Mouse (Mus musculus): ENCODE measurements around the gene Slc9a3r1.

Slc9a3r1 gene

DNA sequence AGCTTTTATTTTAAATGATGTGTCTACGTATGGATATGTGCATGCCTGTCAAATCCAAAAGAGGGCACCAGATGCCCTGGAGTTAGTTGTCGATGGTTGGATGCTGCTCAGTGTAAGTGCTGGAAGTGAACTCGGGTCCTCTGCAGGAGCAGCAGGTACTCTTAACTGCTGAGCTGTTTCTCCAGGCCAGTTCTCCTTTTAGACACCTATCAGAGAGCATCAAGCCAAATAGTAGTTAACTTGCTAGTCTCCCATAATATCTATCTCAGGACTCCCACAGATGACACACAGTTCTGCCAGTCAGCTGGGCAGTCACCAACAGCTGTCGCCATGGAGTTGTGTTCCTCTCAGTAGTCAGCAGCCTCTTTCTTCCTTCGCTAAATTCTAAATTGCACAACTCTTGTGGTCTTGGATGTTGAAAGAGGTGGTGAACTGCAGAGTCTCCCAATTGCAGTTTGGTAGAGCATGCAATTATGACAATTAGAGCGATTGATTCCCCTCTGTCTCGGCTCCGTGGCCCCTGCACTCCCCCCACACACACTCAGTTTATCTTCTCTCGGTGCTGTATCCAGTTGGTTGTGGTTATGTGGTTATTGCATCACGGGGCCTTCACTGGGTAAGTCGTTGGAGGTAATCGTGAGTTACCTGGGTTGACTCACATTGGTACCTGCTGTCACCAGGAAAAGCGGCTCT, 25.5 kb downstream of the Slc9a3r1 start:
- no peak for DNase-seq (ENCODE audit: low spot score in 2 of 2)

GRCm38 (mm10) chr11:115189304-115189703, 26.2 kb downstream of the Slc9a3r1 start:
- no peak for DNase-seq (ENCODE audit: low spot score in 2 of 2)

DNA sequence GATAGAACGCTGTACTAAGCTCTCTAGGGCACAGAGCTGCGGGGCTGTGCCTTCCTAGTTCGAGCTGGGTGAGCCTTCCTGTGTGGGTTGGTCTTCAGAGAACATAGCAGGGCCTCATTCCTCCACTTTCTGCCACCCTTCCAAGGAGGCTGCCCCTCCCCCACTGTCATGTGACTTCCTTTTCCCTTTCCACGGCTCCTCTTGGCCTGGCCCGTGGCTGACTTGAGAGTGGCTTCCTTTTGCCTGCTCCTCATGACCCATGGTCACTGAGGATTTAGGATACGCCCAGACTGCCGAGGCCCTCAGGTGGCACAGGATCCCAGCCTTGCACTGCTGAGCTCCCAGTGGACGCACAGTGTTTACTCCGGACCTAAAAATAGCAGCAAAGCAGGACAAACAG, 29.0 kb downstream of the Slc9a3r1 start:
- no peak for DNase-seq (ENCODE audit: low spot score in 2 of 2)

DNA sequence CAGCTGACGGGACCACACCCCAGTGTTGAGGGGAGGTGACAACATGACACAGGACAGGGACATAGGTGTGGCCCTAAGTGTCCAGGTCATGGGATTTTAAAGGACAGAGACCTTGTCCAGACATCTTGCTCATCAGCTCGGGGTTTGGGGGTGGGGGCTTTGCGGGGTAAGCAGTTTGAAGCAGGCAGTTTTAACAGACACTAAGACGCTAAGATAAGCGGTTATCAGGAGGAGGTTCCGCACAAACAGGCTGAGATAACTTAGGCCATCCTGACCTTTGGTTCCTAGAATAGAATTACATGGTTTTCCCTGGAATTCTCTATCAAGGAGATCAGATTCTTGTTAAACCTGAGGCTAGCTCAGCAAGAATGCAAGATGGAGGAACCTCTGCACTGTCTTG, 31.6 kb downstream of the Slc9a3r1 start:
- no peak for DNase-seq (ENCODE audit: low spot score in 2 of 2)

DNA sequence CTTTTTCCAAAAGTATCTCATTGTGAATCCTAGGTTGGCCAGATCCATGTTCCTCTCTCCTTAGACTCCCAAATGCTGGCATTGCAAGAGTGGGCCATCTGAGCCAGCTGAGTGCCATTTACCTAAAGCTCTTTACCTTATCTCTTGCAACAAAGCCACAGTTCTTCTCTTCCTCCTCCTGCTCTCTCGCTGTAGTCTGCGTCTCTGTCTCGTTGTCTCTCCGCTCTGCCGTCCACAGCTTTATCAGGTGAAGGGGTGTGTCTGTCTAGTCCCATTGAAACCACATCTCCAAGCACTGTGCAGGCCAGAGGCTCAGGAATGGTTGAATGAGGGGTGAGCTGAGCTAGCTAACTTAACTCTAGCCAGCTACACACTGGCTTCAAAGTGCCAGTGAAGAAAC, 32.8 kb downstream of the Slc9a3r1 start:
- no peak for DNase-seq (ENCODE audit: low spot score in 2 of 2)

- DNase-seq (ENCODE audit: low spot score in 2 of 2), result no peak
These were observed 34.4 kb downstream of the Slc9a3r1 start for GRCm38 (mm10) chr11:115197558-115197957.

- no peak for DNase-seq (ENCODE audit: low spot score in 2 of 2)
These were observed 35.8 kb downstream of the Slc9a3r1 start for GRCm38 (mm10) chr11:115198932-115199384.

DNA sequence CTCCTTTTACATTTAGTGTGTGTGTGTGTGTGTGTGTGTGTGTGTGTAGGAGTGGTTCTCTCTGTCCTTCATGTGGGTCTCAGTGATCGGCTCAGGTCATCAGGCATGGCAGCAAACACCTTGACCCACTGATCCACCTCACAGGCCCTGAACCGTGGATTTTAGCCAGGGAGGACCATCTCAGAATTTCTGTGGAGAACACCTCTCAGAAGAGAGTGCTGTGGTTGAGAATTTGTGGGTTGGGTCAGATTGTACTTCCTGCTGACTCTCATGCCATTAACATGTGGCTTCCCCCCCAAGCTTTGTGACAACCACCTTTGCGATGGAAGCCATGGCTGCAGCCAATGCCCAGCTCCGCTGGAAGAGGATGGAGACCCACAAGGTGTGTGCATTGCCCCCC, 37.4 kb downstream of the Slc9a3r1 start:
- DNase-seq (ENCODE audit: low spot score in 2 of 2), result no peak

DNA sequence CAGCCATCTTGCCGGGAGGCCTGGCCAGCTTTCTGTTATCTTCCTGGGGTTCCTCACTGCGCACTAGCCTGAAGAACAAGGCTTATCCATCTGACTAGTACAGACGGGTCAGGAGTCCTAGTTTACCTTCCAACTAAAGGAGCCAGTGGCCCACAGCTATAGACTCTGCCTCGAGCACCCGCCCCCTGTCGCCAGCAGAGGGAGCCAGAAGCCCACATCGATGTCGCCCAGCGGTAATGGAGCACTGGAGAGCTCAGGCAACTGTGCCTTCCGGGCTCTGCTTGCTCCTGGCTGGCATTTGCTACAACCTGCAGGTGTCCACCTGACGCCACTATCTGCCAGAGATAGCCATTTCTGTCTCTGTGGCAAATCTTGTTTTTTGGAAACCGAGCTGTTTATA, 39.2 kb downstream of the Slc9a3r1 start:
- DNase-seq (ENCODE audit: low spot score in 2 of 2), result peak; percentile 61 to 86

DNA sequence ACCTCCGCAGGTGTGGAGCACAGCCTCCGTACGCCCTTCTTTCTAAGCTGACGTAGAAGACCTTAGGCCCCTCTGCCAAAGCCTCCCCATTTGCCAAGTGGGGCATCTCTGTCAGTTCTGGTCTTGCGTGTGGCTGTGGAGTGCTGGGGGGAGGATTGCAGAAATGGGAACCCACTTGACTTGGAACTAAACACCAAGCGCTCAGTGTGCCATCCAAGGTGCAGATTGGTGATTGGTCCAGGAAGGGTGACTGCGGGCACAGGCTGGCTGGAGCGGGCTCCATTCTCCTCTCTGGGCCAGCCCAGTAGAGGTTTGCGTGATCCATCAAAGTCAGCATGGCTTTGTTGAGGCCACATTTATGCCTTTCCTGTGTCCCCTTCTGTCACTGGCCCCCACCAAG, 39.6 kb downstream of the Slc9a3r1 start:
- no peak for DNase-seq (ENCODE audit: low spot score in 2 of 2)

GRCm38 (mm10) chr11:115208126-115208525, 45.0 kb downstream of the Slc9a3r1 start:
- DNase-seq (ENCODE audit: low spot score in 2 of 2), result no peak

- DNase-seq (ENCODE audit: low spot score in 2 of 2), result no peak
These were observed 45.9 kb downstream of the Slc9a3r1 start for GRCm38 (mm10) chr11:115208776-115209732.

- no peak for DNase-seq (ENCODE audit: low spot score in 2 of 2)
These were observed 46.8 kb downstream of the Slc9a3r1 start for GRCm38 (mm10) chr11:115209958-115210357.

GRCm38 (mm10) chr11:115212116-115212515, 49.0 kb downstream of the Slc9a3r1 start:
- DNase-seq (ENCODE audit: low spot score in 2 of 2), result no peak

DNA sequence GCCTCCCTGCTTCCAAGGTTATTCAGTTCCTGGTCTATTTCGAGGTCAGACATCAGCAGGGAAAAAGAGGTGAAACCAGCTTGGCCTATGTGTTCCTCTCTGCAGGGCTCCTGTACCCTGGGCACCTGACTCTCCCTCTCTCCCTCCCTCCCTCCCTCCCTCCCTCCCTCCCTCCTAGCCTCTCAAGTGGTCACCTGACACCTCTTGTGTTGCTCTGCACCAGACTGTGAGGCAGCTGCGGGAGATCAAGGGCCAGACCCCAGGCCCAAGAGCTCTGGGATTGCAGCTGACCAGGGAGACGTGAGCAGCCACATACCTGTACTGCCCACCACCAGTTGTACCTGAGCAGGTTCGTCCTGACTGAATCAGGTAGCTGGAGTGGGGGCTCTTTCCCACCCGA, 52.0 kb downstream of the Slc9a3r1 start:
- DNase-seq (ENCODE audit: low spot score in 2 of 2), result no peak

- DNase-seq (ENCODE audit: low spot score in 2 of 2), result no peak
These were observed 54.6 kb downstream of the Slc9a3r1 start for GRCm38 (mm10) chr11:115217439-115218410.

GRCm38 (mm10) chr11:115219263-115219662, 56.1 kb downstream of the Slc9a3r1 start:
- DNase-seq (ENCODE audit: low spot score in 2 of 2), result no peak

GRCm38 (mm10) chr11:115219685-115220084, 56.5 kb downstream of the Slc9a3r1 start:
- no peak for DNase-seq (ENCODE audit: low spot score in 2 of 2)

DNA sequence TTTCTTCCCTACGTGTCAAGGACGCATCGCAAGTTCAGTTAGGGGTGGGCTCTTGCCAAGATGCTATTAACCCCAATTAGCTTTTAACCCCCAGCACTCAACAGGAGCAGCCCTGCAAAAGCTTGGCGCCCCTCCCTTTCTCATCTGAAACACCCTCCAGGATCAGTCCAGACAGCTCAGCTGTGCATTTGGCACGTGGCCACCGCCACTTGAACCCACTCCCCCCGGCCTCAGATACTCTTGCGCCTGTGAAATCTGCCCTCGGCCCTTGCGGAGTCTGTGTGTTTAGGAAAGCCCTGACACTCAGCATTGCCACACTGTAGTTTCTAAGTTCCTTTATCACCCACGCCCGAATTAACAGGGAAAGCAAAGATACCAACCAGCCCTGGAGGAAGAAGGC, 58.9 kb downstream of the Slc9a3r1 start:
- no peak for DNase-seq (ENCODE audit: low spot score in 2 of 2)

DNA sequence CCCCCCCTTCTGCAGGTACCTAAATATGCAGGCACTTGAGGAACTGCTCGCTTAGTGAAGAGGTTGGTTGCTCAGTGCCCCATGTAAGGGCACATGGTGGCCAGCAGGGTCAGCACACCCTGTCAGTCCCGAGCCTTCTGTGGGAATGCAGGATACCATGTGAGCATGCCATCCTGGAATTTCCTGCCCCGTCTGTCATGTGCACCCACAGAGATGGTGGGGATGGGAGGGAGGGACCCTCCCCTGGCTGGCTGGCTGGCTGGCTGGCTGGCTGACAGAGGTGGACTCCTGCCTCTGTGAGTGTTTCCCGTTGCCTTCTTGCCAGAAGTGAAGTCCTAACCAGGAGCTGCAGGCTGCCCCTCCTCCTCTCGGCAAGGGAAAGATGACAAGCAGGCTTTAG, 59.4 kb downstream of the Slc9a3r1 start:
- no peak for DNase-seq (ENCODE audit: low spot score in 2 of 2)

DNA sequence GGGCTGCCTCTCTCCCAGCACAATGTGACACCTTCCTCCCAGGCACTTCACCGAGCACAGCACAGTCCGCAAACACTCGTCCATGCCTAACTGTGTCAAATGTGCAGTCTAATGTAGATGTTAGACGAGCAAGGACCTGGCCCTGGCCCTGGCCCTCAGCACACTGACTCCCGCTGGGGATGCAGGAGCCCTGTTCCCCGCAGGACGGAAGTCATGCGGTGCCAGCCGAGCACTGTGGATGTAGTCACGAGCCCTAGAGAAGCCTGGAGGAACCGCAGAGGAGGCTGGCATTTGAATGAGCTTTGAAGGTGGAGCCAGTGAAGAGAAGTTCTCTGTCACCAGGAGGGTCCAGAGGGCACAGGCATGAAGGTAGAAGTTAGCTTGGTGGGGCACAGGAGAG, 60.3 kb downstream of the Slc9a3r1 start:
- DNase-seq (ENCODE audit: low spot score in 2 of 2), result no peak

- no peak for DNase-seq (ENCODE audit: low spot score in 2 of 2)
These were observed 60.7 kb downstream of the Slc9a3r1 start for GRCm38 (mm10) chr11:115223877-115224276.

All from thymus, postnatal 10 days (tissue).